Mouse (Mus musculus) v-Abl transformed pro-B cells (cell line): ENCODE results near the gene Cul4a.
"Not testable (repeated sequence)": the region's sequence is repeated elsewhere in the genome, so short reads cannot be mapped to it uniquely, and the experiment has no call there.

Experiments
- in situ Hi-C, 2 experiments: fragments of 400-800 bp; cut with MboI; formaldehyde crosslinking; loops; one replicate each; pipeline ENCODE4 v1.15.1; 2025; ENCODE audit not compliant: unreplicated experiment in 2 of 2

Gene Cul4a

DNA sequence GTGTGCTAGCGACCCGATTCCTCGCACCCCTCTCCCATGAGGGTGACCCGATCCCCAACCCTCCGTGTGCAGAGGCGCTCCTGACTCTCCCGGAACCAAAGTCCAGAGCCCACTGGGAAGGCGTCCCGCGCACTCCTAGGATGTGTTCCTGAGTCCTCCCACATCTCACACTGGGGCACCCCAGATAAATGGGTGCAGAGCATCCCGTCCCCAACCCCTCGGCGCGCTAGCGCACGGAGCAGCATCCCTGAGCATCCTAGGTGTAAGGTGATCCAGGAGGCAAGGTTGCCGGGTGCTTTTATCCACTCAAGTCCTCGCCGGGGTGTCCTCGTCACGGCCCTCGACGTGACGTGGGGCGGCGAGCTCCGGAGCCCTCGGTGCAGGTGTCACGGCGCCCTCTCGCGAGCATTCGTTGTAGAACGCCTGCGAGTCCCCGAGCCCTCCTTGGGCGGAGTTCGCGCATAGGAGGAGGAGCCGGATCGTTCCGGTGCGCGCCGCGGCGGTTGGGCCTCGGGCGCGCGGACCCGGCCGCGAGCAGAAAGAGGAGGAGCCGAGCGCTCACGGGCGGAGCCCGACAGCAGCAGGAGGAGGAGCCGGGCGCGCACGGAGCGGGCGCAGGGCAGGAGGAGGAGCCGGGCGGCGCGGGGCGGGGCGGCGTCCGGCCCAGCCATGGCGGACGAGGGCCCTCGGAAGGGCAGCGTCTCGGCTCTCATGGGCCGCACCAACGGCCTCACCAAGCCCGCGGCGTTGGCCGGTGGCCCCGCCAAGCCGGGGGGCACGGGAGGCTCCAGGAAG, at the start of gene Cul4a, which contains the start of gene Pcid2:
Gene Cul4a (plus strand): TSS at position 535 of the 795 bp plus-strand sequence.
Gene Pcid2 (minus strand): TSS at position 373 of the 795 bp plus-strand sequence.
- in situ Hi-C loops, result loop anchor here (25.0 kb wide), 3 partner anchors 482 to 682 kb away; partner anchors contain the start of genes Cdc16 (in 1 of the 2) and Upf3a (in 1 of the 2)

DNA sequence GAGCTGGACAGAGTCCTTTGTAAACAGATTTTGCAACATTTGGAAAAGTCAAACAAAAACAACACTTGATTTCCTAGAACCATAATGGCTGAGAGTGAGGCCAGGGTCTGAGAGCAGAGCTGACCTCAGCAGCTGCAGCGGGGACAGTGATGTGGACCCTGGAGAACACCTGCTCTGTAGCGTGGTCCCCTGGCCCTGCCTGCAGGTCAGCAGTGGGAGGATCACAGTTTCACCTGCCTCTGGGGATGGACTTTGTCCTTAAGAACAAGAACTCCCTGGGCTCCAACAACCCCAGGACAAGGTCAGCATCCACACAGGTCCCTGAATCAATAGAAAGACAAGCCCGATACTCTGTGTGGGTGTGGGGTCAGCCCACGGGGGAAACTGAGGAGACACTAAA, 48.1 kb upstream of the Cul4a start:
- in situ Hi-C loops, result no loop called here

DNA sequence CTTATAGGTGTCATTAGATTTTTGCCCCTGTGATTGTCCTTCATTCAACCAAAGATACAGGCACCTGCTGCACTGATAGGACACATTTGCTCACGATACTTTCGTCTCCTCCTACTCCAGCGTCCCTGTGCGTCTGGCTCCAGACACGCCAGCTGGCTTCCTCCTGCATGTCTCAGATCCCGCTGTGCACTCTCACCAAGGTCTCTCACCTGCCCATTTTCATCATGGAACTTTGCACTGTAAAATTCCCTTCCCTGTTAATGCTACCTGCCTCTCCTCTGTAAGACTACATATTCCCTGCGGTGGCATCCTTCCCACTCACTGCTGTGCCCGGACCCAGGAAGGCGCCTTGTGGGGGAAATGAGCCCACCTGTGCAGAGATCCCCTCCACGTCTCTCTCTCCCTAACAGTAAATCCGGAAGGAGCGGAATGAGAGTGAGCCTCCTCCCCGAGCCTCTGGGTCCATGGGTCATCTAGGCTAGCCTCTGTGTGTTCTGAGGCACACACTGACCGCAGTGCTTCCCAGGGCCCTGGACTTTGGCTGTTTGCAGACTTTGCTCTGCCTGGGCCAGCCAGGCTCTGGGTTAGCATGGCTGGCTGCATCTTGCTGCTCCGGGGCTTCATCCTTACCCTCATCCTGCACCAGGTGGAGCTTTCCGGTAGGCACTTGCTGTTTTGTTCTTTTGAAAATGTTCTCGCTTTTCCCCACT, 44.8 kb upstream of the Cul4a start, which contains the start of gene Proz:
Gene Proz (plus strand): TSS at position 474 of the 710 bp plus-strand sequence.
- in situ Hi-C loops, result no loop called here

DNA sequence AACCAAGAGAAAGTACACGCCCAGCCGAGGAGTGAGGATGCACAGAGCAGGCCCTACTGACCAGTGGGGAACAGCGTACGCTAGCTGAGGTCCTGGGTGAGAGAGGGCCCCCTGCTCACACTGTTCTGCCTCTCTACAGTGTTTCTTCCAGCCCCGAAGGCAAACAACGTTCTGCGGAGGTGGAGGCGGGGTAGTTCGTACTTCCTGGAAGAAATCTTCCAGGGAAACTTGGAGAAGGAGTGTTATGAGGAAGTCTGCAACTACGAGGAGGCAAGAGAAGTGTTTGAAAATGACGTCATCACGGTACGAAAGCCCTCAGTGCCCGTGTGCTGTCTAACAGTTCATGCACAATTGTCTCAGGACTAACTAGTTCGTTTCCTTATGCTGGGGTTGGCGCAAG, 42.3 kb upstream of the Cul4a start:
- in situ Hi-C loops, result no loop called here

DNA sequence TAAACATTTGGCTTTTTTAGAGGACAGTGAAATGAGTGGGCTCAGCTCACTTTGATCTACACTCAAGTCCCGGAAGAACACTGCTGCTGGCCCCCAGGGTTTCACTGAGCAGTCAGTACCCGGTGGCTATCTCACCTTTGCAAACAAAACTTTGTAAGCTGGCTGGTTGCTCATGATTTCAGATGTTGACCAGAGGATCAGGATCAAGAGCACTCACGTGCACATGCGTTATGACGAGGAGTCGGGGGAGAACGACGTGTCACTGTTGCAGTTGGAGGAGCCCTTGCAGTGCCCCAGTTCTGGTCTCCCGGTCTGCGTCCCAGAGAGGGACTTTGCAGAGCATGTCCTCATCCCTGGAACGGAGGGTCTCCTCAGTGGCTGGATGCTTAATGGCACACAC, 32.2 kb upstream of the Cul4a start:
- in situ Hi-C loops, result no loop called here

DNA sequence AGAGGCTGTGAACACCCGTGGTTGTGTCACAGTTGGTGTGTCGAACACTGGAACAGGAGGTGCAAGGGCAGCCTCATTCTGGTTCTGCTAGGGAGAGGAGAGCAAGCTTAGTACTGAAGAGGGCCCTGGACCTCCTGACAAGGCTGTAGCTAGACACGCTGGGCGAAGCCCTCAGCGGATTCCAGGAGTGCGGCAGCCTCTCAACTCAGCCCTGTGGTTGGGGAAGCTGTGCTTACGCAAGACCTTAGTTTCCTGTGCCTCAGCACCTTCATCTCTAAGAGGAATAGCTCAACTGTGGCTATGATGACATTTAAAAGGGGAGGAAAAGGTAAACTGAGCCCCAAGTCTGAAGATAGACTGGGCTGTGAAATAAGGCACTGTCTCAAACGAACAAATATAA, 30.4 kb upstream of the Cul4a start:
- in situ Hi-C loops, result no loop called here

DNA sequence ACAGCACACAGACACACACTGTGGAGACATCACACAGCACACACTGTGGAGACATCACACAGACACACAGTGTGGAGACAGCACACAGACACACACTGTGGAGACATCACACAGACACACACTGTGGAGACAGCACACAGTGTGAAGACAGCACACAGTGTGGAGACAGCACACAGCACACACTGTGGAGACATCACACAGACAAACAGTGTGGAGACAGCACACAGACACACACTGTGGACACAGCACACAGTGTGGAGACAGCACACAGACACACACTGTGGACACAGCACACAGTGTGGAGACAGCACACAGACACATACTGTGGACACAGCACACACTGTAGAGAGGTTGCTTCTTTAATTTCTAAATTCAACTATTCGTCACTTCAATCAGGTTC, 29.8 kb upstream of the Cul4a start:
- in situ Hi-C loops, result not testable (repeated sequence)

DNA sequence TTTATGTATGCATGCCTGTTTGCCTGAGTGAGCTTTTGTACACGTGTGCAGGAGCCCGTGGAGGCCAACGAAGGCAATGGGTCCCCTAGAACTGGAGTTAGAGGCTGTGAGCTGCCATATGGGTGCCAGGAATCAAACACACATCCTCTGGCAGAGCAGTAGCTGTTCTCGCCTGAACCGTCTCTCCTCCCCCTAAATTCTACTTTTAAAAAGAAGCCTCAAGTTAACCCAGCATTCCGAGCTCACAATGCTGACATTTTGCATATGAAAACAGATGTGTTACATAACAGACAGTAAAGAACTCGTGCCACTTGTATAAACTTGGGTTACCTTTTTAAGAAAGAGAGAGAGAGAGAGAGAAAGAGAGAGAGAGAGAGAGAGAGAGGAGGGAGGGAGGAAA, 27.9 kb upstream of the Cul4a start:
- in situ Hi-C loops, result no loop called here

DNA sequence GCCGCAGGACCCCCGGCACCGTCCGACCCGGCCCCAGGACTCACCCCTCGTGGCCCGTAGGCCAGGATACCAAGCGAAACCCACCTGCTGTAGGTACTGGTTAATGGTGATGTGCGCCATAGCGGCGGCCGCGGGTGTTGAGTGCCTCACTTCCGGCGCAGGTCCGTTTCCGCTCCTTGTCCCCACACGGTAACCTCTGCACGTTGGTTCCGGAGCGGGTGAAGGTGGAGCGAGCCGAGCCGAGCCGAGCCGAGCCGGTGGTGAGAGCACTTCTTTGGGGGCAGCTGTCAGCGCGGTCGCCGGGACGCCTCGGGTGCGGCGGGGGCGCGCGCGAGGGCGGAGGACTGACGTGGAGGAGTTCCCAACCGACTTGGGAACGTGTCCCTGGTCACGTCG, 732 bp upstream of the Cul4a start:
- in situ Hi-C loops, result loop anchor here (25.0 kb wide), 3 partner anchors 483 to 683 kb away; partner anchors contain the start of genes Cdc16 (in 1 of the 2) and Upf3a (in 1 of the 2)

DNA sequence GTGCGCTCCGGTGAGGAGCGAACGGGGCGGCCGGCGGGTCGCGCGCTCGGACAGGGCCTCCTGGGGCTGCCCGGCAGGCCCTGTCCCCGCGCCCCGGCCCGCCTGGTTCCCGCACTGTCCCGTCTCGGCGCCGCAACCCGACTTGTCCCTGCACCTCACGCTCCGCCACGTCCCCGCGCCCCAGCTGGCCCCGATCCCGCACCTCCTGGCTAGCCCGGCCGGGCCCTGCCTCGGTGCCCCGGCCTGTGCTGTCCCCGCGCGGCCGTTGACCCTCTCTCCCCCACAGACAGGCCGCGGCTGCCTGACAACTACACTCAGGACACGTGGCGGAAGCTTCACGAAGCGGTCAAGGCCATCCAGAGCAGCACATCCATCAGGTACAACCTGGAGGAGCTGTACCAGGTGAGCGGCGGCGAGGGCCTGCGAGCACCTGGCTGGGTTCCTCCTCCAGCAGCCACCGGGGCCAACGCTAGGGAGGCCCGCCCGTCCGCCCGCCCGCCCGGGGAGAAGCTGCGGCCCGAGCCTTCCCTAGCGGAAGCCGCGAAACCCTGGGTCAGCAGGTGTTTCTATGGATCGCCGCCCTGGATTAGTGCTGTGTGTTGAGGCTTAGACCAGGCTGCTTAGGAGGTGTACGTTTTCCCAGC, 609 bp downstream of the Cul4a start:
- in situ Hi-C loops, result loop anchor here (25.0 kb wide), 3 partner anchors 481 to 681 kb away; partner anchors contain the start of genes Cdc16 (in 1 of the 2) and Upf3a (in 1 of the 2)

DNA sequence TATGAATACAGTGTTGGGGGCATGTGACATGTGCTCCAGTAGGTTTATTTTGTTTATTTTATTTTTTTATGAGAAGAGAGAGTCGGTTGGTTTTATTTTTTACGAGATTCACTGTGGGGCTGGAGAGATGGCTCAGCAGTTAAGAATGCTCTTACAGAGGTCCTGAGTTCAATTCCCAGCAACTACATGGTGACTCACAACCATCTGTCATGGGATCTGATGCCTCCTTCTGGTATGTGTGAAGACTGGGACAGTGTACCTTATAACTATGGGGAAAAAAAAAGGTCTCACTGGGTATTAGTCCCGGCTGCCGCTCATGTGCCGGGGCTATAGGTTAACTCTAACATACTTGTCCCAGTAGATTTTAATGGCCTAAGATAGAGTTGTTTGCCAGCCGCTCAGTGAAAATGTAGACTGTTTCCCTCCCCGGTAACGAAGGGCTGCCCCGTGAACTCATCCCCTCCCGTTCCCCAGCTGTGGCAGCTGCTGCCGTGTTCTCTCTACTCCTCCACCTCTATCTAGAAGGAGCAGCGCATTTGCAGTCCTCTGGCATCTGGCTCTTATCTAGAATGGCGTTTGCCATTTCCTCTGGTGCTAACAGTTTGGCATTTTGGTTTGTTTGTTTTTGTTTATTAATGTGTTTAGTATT, 2.7 kb downstream of the Cul4a start:
- in situ Hi-C loops, result loop anchor here (25.0 kb wide), 3 partner anchors 479 to 679 kb away; partner anchors contain the start of genes Cdc16 (in 1 of the 2) and Upf3a (in 1 of the 2)

DNA sequence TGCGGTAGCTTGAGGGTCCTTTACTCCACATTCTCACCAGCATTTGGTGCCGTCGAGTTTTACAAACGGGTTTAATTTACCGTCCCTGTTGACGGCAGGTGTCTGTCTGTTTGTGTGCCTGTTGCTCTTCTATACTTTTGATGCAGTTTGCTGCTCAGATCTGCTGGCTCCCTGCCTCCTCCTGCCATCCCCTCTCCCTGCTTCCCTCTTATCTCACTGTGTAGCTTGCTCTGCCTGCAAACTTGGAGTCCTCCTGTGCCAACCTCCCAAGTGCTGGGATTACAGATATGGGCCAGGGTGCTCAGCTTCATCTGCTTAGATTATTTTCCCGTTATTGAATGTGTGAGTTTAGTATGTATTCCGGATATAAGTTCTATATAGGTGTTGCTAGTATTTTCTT, 3.5 kb downstream of the Cul4a start:
- in situ Hi-C loops, result loop anchor here (25.0 kb wide), 3 partner anchors 478 to 678 kb away; partner anchors contain the start of genes Cdc16 (in 1 of the 2) and Upf3a (in 1 of the 2)

DNA sequence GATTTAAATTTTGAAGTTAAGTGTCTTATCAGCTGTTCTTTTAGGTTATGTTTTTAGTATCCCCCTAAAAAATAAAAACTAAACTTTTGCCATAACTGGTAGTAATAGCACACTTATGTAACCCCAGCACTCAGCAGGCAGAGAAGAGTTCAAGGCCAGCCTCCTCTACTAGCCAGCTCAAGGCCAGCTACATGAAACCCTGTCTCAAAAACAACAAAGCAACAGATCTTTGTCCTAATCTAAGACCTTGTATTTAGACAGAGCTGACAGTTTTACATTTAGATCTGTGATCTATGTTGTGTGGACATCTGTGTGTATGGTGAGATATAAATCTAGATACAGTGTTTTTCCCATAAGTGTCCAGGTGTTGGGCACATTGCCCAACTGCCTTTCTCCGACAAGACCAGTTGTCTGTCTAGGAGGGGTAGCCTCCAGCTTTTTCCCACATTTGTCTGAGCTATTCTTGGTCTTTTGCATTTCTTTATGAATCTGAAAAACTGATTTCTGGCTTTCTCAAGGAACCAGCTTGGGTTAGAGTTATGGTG, 4.1 kb downstream of the Cul4a start:
- in situ Hi-C loops, result loop anchor here (25.0 kb wide), 3 partner anchors 478 to 678 kb away; partner anchors contain the start of genes Cdc16 (in 1 of the 2) and Upf3a (in 1 of the 2)

DNA sequence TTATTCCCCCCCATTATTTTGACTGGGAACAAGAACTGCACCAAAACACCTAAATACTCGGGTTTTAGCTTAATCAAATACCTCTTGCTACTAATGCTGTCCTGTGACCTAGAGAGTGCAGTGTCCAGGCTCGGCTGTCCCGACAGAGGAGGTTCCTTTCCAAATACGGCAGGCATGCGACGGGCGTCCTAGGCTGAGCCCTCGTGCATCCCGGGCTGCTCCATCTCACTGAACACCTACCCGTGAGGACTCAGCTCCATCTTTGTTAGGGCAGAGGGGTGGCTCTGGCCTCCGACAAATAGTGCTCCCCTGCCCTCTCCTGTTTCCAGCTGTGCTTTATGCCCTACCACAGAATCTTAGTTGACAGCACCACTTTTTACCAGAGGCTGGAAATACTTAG, 6.5 kb downstream of the Cul4a start:
- in situ Hi-C loops, result loop anchor here (25.0 kb wide), 3 partner anchors 475 to 675 kb away; partner anchors contain the start of genes Cdc16 (in 1 of the 2) and Upf3a (in 1 of the 2)

DNA sequence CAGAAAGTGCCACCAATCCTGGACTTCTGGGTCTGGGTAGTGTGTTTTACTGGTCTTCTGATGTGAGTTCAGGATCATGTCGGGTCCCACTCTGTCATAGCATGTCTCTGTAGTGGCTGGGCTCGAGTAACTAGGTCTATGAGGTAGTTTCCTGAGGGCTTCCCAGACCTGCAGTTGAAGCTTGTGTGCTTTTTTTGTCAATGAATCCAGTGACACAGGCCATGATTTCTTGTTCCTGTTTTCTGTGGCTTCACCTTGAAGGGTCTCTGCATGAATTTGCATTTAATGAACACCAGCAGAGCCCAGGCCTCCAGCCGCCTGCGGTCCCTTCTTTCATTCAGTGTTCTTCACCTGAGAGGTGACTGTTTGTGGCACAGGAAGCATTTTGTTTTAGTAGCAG, 7.8 kb downstream of the Cul4a start:
- in situ Hi-C loops, result loop anchor here (25.0 kb wide), 3 partner anchors 474 to 674 kb away; partner anchors contain the start of genes Cdc16 (in 1 of the 2) and Upf3a (in 1 of the 2)

DNA sequence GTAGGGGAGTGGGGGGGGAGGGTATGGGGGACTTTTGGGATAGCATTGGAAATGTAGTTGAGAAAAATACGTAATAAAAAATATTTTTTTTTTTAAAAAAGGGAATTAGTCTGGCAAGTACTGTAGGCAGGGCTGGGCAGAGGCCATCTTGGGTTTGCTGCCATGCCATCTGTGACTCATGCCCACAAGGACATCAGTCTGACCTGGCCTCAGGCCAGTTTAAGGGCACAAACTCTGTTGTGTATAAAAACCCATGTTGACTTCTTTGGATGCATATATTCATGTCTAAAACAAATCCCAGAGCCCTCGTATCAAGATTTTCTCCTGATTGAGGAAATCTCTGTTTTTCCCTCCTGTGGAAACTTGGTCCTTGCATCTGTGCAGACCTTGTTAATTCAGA, 11.7 kb downstream of the Cul4a start:
- in situ Hi-C loops, result loop anchor here (25.0 kb wide), 3 partner anchors 470 to 670 kb away; partner anchors contain the start of genes Cdc16 (in 1 of the 2) and Upf3a (in 1 of the 2)

DNA sequence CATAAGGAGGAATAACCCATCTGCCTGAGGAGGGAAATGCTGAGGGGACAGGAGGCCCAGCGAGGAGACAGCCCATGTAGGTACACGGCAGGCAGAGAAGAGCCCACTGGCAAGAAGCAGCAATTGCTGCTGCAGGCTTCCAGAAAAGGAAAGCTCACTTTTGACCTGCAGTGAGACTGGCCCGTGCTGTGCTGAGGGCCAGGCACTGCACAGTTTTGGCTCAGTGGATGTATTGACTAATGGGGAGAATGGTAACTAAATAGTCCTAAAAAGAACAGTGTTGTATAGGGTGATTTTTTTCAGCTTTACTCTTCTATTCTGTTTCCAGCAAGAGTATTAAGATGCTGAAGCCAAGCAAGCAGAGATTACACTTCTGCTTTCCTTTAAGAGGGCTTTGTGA, 13.1 kb downstream of the Cul4a start:
- in situ Hi-C loops, result loop anchor here (25.0 kb wide), 3 partner anchors 469 to 669 kb away; partner anchors contain the start of genes Cdc16 (in 1 of the 2) and Upf3a (in 1 of the 2)

DNA sequence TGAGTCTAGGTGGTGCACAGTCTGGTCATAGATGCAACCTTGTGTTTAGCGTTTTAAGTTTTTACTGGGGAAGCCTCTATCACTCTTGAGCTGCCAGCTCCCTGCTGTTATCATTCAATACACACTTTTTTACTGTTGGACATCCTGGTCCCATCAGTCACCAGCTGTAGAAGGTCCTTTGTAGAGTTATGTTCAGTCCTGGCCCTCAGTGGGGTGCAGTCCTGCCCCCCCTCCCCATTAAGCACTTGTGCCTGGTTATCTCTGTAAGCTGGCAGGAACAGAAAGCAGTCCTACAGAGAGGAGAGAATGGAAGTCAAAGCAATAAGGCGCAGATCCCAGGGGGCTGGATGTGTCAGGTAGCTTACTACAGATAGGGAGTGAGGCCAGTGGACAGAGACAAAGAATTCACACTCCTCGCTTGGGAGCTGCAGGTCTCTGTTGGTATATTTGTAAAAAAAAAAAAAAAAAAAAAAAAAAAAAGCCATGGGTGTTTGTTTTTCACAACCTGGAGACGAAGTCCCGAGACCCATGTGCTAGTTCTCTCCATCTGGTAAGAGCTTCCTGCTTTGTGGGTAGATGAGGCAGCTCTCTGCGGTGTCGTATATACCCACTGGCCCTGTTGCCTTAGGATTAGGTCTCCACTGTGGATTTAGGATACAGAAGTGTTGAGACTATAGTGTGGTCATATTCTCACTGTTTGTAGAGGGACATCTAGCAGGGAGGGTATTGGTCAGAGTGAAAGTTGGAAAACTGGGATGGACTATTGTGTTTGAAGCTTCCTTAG, 15.7 kb downstream of the Cul4a start:
- in situ Hi-C loops, result loop anchor here (25.0 kb wide), 3 partner anchors 466 to 666 kb away; partner anchors contain the start of genes Cdc16 (in 1 of the 2) and Upf3a (in 1 of the 2)
